Mouse (Mus musculus) mouse trophoblast stem cell (cell line): ENCODE measurements around the gene Vmp1.

Experiments
- in situ Hi-C, 2 experiments: fragments of 300-500 bp; cut with MseI, MboI; formaldehyde crosslinking; loops; 2 replicates in 1 of 2; 3 replicates in 1 of 2; pipeline ENCODE4 v1.15.1; 2025

The Vmp1 gene

GRCm38 (mm10) chr11:86672772-86673171 is 10.9 kb downstream of the Vmp1 start:
- in situ Hi-C loops: no loop called here

- in situ Hi-C loops: no loop called here
These were observed 12.5 kb downstream of the Vmp1 start for GRCm38 (mm10) chr11:86671041-86671675.

GRCm38 (mm10) chr11:86668169-86668568 is 15.5 kb downstream of the Vmp1 start:
- in situ Hi-C loops: no loop called here

DNA sequence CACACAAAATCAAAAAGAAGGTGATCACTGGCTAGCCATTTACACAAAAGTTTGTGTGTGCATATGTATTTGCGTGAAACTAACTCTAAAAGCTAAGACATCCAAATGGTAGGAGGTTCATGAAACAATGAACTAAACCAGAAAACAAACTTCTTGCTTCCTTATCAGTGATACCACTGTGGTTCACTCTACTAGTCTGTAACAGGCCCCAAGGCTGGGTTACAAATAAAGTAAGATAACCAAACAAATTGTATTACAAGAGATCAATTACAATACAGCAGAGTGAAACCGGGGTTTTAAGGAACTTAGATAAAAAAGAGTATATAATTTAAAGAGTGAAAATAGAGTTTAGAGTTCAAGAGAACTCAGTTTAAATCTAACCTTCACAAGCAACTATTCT is 16.1 kb downstream of the Vmp1 start:
- in situ Hi-C loops: no loop called here

GRCm38 (mm10) chr11:86664406-86664805 is 19.2 kb downstream of the Vmp1 start:
- in situ Hi-C loops: no loop called here

GRCm38 (mm10) chr11:86663977-86664376 is 19.7 kb downstream of the Vmp1 start:
- in situ Hi-C loops: no loop called here

- in situ Hi-C loops: no loop called here
These were observed 20.4 kb downstream of the Vmp1 start for GRCm38 (mm10) chr11:86662986-86663895.

DNA sequence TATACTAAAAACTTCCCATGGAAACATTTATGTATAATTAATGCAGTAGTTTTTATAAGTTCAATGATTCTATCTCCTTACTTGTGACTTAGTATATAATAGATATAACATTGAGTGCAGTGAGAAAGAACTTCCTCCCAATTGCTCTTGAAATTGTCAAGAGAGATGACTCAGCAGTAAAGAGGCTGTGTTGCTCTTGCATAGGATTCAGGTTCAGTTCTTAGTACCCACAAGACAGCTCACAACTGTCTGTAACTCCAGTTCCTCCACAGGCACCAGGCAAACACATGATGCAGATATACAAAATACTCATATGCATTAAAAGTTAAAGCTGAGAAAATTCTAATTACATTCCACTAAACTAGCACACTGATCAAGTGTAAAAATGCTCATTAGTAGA is 25.8 kb downstream of the Vmp1 start:
- in situ Hi-C loops: no loop called here

DNA sequence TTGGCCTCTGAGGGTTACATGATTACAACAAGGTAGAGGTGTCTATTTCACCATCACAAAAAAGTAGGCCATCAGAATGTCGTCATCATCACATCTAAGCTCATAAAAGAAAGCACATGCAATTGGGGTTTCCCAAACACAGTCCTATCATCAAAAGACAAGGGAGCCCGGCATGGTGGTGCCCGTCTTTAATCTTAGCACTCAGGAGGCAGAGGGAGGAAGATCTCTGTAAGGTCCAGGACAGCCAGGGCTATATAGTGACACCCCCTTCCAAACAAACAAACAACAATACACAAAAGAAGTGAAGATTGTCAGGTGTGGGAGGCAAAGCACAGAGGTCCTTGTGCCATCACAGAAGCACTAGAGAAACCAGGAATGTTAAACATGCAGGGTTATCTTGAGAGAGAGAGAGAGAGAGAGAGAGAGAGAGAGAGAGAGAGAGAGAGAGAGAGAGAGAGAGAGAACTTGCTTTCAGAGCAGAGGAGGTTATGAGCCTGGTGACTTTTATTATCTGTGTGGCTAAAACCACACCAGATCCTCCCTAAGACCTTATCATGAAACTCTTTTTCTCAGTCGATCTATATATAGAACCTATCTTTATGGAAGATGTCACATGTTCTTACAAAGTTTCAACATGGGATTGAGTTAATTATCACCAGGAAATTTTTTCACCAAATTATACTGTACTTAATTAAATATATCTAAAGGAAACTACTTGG is 26.6 kb downstream of the Vmp1 start:
- in situ Hi-C loops: no loop called here

DNA sequence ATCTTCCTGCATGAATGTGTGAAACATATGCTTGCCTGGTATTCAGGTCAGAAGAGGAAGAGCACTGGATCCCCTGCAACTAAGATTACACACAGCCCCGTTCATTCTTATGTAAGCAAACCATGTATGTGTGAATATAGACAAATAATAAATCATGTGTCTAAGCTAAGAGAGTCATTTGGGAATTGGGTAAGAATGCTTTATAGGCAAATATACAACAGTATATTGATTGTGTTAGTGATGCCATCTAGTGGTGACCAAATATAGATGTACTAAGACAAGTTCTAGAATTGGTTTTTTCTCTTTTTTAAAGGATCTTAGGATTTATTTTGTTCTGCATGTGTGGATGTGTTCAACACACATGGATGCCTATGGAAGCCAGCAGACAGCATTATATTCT is 28.0 kb downstream of the Vmp1 start:
- in situ Hi-C loops: no loop called here

DNA sequence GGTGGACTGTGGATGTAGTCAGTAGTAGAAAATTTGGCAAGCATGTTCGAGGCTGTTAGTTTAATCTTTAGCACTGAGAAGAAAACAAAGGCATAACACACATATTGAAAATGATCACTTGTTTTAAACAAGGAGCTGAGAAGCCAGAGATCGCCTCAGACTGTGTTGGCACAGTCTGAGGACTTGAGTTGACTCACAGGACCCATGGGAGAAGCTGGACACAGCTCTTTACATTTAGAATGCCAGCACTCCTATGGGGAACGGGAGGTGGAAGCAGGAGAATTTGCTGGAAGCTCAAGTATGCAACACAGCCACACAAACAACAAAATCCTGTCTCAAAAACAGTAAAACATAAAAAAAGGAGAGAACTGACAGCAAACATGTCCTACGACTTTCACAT is 29.5 kb downstream of the Vmp1 start:
- in situ Hi-C loops: loop anchor here (5.0 kb wide), 2 partner anchors 82 to 87 kb away; no protein-coding TSS in a partner anchor

DNA sequence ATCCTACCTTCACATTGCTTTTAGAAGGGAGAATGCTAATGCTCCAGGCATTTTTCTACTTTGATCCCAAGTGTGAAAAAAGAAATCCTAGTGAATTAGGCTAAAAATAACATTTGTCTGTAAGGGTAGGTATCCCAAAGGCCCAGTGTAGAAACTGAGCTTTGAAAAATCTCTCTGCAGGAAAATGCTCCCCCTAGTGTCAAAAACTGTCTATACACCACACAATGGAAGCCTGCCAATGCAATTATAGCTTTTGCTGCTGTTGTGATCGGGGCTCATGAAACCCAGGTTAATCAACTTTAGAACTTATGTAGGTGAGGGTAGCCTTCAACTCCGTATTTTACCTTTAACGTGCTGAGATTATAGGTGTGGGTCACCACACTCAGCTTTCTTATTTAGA is 30.2 kb downstream of the Vmp1 start:
- in situ Hi-C loops: loop anchor here (5.0 kb wide), 2 partner anchors 81 to 86 kb away; no protein-coding TSS in a partner anchor

DNA sequence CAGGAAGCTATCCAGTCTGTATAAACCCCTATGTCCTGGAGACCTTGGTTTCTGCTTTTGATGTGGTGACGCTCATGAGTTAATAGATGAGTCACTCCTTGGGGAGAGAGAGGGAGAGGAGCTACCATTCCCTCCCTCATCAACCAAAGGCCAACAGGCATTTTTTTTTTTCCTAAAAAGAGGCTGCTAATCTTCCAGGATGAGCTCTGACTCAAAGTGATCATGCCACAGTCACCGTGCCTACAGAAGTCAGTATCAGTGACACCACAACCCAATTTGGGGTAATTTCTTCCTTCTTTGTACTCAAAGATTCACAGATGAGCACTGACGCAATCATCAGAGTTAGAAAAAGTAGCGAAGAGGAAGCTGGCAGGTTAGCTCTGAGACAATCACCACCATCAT is 31.1 kb downstream of the Vmp1 start:
- in situ Hi-C loops: loop anchor here (5.0 kb wide), 2 partner anchors 80 to 85 kb away; no protein-coding TSS in a partner anchor

DNA sequence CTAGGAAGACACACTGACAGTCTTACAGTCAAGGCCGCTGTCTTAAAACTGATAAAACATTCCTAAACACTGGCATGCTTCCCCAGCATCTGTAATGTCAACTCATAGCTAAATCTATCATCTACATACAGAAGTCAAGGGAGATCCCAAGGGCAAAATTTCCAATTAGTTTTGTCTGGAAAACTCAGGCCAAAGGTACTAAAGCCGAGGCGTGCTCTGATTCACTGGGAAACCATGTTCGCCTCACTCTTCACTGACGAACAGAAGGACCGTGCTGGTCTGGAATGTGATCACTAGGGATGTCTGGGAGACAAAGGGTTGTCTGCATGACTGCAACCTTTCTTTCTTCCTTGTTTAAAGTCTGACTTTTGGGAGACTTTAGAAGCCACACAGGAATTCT is 33.0 kb downstream of the Vmp1 start:
- in situ Hi-C loops: loop anchor here (5.0 kb wide), 2 partner anchors 78 to 83 kb away; no protein-coding TSS in a partner anchor

GRCm38 (mm10) chr11:86649542-86649941 is 34.1 kb downstream of the Vmp1 start:
- in situ Hi-C loops: no loop called here

- in situ Hi-C loops: no loop called here
These were observed 35.8 kb downstream of the Vmp1 start for GRCm38 (mm10) chr11:86647706-86648447.

GRCm38 (mm10) chr11:86646885-86647459 is 36.7 kb downstream of the Vmp1 start:
- in situ Hi-C loops: no loop called here

GRCm38 (mm10) chr11:86646136-86646834 is 37.4 kb downstream of the Vmp1 start:
- in situ Hi-C loops: no loop called here

GRCm38 (mm10) chr11:86644553-86644952 is 39.1 kb downstream of the Vmp1 start:
- in situ Hi-C loops: no loop called here

DNA sequence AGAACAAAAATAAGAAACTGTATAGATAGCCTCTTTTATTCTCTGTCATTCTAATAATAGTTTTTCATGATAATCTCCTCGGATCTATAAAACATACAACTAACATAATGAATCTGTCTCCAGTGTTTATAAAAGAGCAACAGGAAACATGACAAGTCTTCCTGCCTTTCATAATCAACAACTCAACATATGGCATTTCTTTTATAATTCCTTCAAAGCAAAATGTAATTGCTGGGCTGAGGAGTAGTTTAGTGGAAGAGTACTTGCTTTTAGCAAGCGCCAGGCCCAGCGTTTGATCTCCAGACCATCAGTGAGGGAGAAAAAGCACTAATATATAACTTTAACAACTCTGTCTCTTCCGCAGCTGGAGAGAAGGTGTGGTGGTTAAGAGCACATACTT is 41.9 kb downstream of the Vmp1 start:
- in situ Hi-C loops: no loop called here
